Mouse (Mus musculus): Measurements from ENCODE around the gene Babam2.

DNA sequence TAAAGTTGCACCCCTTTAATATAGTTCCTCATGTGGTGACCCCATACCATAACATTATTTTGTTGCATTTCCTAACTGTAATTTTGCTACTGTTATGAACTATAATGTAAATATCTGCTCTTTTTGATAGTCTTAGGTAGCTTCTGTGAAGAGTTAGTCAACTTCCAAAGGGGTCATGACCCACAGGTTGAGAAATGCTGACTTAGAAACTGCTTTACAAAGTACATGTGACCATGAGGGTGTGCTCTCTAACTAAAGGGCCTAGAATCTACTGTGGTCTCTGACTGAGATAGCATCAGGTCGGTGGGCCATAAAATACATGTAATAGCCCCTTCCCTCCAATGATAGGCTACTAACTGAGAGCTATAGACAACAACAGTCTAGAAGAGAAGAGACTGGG, 19.5 kb upstream of the Babam2 start:
- TF ChIP-seq POLR2A (IDR thresholded peaks at IDR 0.05; ENCODE audit: low read depth, low read length): no peak
- TF ChIP-seq CTCF (conservative IDR thresholded peaks at IDR 0.05; ENCODE audit: insufficient read depth, insufficient read length, low read depth, low read length): no peak

All from kidney, adult 2 months (tissue).